Mouse (Mus musculus) neural tube, embryonic 14.5 days (tissue): Measurements from ENCODE around the gene St3gal2. TPM values are rescaled to one million over a fixed set of nuclear protein-coding genes. Genes with fewer than 3 reads are reported as not detected.
"Not testable (repeated sequence)": the region's sequence is repeated elsewhere in the genome, so short reads cannot be mapped to it uniquely, and the experiment has no call there.

Experiments used
- ATAC-seq: fragments of 200-750 bp; cut with Nextera tagmentation; 2 replicates; pipeline ENCODE4 v1.8.0; 2017; ENCODE audit warnings: low read depth, mild to moderate bottlenecking, moderate TSS enrichment, moderate library complexity
- H3K27ac ChIP-seq: fragments of 300-500 bp; sonication (generic); 2 replicates; pipeline ENCODE4 v1.5.1; 2014; ENCODE audit warnings: low read depth, mild to moderate bottlenecking, control low read depth, low read length, moderate library complexity, mixed read lengths
- H3K27me3 ChIP-seq: fragments of 300-500 bp; sonication (generic); 2 replicates; pipeline ENCODE4 v1.6.1; 2014; ENCODE audit warnings: low read length; ENCODE audit not compliant: control insufficient read depth, insufficient read depth
- H3K36me3 ChIP-seq: fragments of 300-500 bp; sonication (generic); 2 replicates; pipeline ENCODE4 v1.6.1; 2014; ENCODE audit warnings: low read length, mixed read lengths; ENCODE audit not compliant: control insufficient read depth, insufficient read depth
- H3K4me1 ChIP-seq: fragments of 300-500 bp; sonication (generic); 2 replicates; pipeline ENCODE4 v1.6.1; 2014; ENCODE audit warnings: low read length; ENCODE audit not compliant: control insufficient read depth, insufficient read depth
- H3K4me2 ChIP-seq: fragments of 300-500 bp; sonication (generic); 2 replicates; pipeline ENCODE4 v1.6.1; 2014; ENCODE audit warnings: mild to moderate bottlenecking, low read depth, low read length, control low read depth
- H3K4me3 ChIP-seq: fragments of 300-500 bp; sonication (generic); 2 replicates; pipeline ENCODE4 v1.5.1; 2014; ENCODE audit warnings: low read depth, low read length, control low read depth, mixed read lengths
- H3K9ac ChIP-seq: fragments of 300-500 bp; sonication (generic); replicated peaks from 2 replicates; pipeline ENCODE4 v1.6.1; 2014; ENCODE audit warnings: low read depth, mild to moderate bottlenecking, control low read depth, low read length, mixed read lengths
- H3K9me3 ChIP-seq: fragments of 300-500 bp; sonication (generic); 2 replicates; pipeline ENCODE4 v1.6.1; 2016; ENCODE audit warnings: low read length; ENCODE audit not compliant: control insufficient read depth
- WGBS: fragments of 180-500 bp; shearing (Covaris S2); extraction: QIAGEN DNeasy Blood & Tissue Kit; methylation state at CpG from one replicate; pipeline ENCODE4 v1.1.7; 2014; 5-methylcytosine and 5-hydroxymethylcytosine counted together
- polyA plus RNA-seq: library from polyadenylated mRNA; unstranded; fragments of >200 nt; fragmentation: Nextera tagmentation; extraction: Ambion mirVana; gene quantifications from 2 replicates; pipeline ENCODE4 v1.2.1, GENCODE M21; 2014

St3gal2 gene
- polyA plus RNA-seq, 1 experiment from 2014 or later = 12.7 TPM

DNA sequence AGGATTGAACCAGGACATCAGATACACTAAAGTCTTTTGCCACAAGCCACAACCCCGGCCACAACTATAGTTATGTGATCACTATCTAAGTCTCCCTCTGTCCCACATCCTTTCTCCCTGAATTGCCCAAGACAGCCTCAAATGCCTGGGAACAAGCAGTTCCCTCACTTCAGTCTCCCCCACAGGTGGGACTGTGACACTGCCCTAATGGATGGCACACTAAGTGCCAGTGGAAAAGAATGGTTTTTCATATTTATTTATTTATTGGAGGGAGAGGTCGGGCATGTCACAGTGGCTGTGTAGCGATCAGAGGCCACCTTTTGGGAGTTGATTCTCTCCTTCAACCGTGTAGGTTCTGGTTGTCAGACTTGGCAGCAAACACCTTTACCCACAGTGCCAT lies 26.0 kb downstream of the St3gal2 start:
- peaks cover 8% of the 10 kb centered on the region; the same call in 1 of the 2 replicates for H3K4me1 ChIP-seq
- no peaks in the 10 kb centered on the region for H3K27me3 ChIP-seq

DNA sequence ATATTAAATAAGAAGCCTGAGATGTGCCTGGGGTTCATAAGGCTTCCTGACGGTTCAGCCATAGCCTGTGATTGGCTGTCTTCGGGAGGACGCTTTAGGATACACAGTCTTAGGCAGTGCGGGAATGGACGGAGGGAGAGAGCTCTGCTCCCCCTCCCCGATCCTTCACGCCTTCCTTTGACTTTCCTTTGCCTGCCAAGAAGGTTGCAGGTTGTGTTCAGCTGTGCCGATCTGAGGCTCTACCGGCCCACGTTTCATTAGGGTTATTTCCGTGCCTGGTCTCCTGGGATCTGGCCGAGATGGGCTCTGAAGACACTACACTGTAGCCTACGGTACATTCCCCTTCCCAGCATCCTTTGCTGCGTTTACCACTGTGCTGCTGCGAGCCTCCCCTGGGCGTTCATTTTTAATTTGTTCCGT lies 30.4 kb downstream of the St3gal2 start:
- no peaks in the 10 kb centered on the region; the same call in 1 of the 2 replicates for H3K36me3 ChIP-seq
- 53% methylated on average over 17 of the region's 17 CpGs for WGBS
- H3K4me2 ChIP-seq = peak overlapping the region; percentile 24; the same call in 1 of the 2 replicates

More for the DNA sequence above, 26.0 kb downstream of the St3gal2 start:
- Histone ChIP-seq H3K36me3 (no peaks in the 10 kb centered on the region), H3K9me3 (no peaks in the 10 kb centered on the region), H3K27ac (no peak overlapping the region), H3K9ac (no peak overlapping the region), H3K4me3 (no peak overlapping the region), H3K4me2 (no peak overlapping the region)
- WGBS = 82% methylated on average over 4 of the region's 4 CpGs
- no peak for ATAC-seq

DNA sequence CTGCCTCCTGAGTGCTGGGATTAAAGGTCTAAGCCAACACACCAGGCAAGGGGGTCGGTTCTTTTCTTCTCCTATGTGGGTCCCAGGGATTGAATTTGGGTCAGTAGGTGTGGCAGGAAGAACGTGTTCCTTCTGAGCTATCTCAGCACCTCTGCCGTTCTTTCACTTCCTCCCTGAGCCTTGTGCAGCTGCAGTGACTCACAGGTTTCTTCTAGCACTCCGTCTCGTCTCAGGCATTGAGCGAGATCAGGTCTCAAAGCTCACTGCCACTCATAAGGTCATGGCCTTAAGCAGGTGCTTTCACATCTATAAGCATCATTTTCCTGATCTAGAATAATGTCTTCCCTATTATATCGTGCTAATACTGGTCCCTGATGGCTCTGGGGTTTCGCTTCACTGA lies 35.1 kb downstream of the St3gal2 start:
- no peaks in the 10 kb centered on the region; the same call in none of the 2 replicates for H3K36me3 ChIP-seq
- H3K4me1 ChIP-seq = no peaks in the 10 kb centered on the region
- H3K9me3 ChIP-seq = no peaks in the 10 kb centered on the region
- H3K27me3 ChIP-seq = no peaks in the 10 kb centered on the region
- WGBS = 71% methylated on average over 8 of the region's 8 CpGs
- no peak overlapping the region for H3K27ac ChIP-seq
- no peak overlapping the region for H3K9ac ChIP-seq
- H3K4me2 ChIP-seq = no peak overlapping the region
- H3K4me3 ChIP-seq = no peak overlapping the region
- ATAC-seq = no peak

More for the DNA sequence above, 30.4 kb downstream of the St3gal2 start:
- Histone ChIP-seq H3K27ac (peak overlapping the region; percentile 57), H3K4me3 (no peak overlapping the region), H3K9me3 (no peaks in the 10 kb centered on the region), H3K27me3 (no peaks in the 10 kb centered on the region), H3K4me1 (no peaks in the 10 kb centered on the region), H3K9ac (no peak overlapping the region)
- peak; percentile 76 for ATAC-seq

DNA sequence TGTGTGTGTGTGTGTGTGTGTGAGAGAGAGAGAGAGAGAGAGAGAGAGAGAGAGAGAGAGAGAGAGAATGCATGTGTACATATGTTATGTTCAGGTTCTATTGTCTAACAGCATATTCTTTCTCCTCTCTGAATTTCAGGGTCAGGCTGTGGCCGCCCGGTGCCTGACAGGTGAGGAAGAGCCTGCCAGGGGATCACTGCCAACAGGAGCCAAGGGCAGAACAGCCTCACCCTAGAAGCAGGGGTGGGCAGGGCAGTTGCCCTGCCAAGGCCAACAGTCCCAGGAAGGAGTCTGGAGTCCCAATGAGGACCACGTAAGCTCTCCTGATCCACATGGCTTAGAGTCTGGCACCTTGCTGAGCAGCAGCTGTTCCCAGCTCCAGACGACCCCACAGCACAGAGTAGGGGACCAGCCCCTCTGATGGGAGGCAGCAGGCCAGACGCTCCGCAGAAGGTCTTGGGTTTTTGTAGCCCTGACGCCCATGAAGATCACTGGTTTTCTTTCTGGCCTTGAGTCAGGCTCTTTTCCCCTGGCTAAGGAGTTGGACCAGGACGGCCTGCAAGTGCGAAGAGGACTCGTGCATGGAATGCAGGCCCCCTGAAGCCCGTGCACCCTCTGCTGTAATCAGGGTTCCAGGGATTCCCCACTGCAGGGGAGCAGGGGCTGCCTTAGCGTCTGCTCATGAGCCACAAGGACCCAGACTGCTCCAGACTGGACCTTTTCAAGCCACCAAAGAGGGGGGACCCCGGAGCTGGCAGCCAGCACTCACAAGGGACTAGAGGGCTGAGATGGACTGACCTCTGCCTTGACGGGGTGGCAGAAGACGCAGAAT lies 37.1 kb downstream of the St3gal2 start:
- Histone ChIP-seq H3K9ac (no peak overlapping the region), H3K27ac (0 out of 2 replicates have a peak overlapping the region, but pooled peaks have one; percentile 39)

DNA sequence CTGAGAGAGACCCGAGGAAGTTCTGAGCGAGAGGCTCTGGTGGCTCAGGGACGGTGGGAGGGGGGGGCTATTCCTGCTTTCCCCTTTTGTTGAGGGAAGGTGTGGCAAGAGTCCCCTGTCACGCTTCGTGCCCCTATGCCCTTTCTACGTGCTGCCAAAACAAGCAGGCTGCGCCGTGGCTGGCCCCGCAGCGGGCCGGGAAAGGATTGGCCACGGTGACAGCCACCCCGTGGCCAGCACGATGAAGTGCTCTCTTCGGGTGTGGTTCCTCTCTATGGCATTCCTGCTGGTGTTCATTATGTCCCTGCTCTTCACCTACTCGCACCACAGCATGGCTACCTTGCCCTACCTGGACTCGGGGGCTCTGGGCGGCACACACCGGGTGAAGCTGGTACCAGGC lies 37.7 kb downstream of the St3gal2 start:
- peaks cover 9% of the 10 kb centered on the region for H3K36me3 ChIP-seq
- H3K27me3 ChIP-seq = no peaks in the 10 kb centered on the region
- ATAC-seq = no peak
- no peak overlapping the region for H3K4me3 ChIP-seq
- no peak overlapping the region for H3K4me2 ChIP-seq
- H3K9ac ChIP-seq = no peak overlapping the region
- H3K9me3 ChIP-seq = no peaks in the 10 kb centered on the region
- no peak overlapping the region for H3K27ac ChIP-seq
- WGBS = 91% methylated on average over 19 of the region's 19 CpGs
- H3K4me1 ChIP-seq = no peaks in the 10 kb centered on the region

More for the DNA sequence above, 37.1 kb downstream of the St3gal2 start:
- no peaks in the 10 kb centered on the region for H3K9me3 ChIP-seq
- no peaks in the 10 kb centered on the region for H3K27me3 ChIP-seq
- H3K4me2 ChIP-seq = no peak overlapping the region
- no peak for ATAC-seq
- peaks cover 4% of the 10 kb centered on the region for H3K36me3 ChIP-seq
- H3K4me1 ChIP-seq = no peaks in the 10 kb centered on the region
- H3K4me3 ChIP-seq = no peak overlapping the region
- 80% methylated on average over 15 of the region's 15 CpGs for WGBS

DNA sequence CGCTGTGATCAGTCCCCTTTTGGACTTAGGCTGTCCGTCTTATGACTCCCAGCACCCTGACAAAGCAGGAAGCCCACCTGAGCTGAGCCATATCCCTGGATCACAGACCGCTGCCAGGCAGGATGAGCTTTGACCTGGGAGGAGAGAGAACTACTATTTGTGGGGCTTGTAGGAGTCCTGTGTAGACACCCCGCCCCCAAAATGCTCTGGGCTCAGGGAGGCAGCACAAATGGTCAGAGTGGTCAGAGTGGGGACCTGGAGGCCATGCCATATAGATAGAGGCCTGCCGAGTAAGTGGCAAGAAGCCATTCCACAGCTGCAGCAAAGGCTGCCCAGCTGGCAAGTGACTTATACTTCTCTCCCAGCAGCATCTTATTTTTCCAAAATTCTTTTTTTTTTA lies 38.4 kb downstream of the St3gal2 start:
- Histone ChIP-seq H3K36me3 (peaks cover 13% of the 10 kb centered on the region), H3K4me3 (no peak overlapping the region), H3K4me1 (no peaks in the 10 kb centered on the region), H3K27ac (no peak overlapping the region), H3K9ac (no peak overlapping the region), H3K9me3 (no peaks in the 10 kb centered on the region), H3K4me2 (no peak overlapping the region), H3K27me3 (no peaks in the 10 kb centered on the region)
- WGBS = 87% methylated on average over 5 of the region's 5 CpGs
- no peak for ATAC-seq

DNA sequence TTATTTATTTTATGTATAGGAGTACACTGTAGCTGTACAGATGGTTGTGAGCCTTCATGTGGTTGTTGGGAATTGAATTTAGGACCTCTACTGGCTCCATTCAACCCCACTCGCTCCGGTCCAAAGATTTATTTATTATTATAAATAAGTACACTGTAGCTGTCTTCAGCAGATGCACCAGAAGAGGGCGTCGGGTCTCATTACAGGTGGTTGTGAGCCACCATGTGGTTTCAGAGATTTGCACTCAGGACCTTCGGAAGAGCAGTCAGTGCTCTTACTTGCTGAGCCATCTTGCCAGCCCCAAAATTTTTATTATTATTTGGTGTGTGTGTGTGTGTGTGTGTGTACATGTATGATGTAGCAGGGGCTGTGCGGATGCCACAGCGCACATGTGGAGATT lies 38.8 kb downstream of the St3gal2 start:
- not testable (repeated sequence) for H3K4me2 ChIP-seq, H3K4me3 ChIP-seq, H3K27me3 ChIP-seq, H3K9ac ChIP-seq, H3K4me1 ChIP-seq, ATAC-seq, H3K9me3 ChIP-seq, H3K27ac ChIP-seq
- WGBS = 94% methylated on average over 7 of the region's 7 CpGs
- H3K36me3 ChIP-seq = peaks cover 13% of the 10 kb centered on the region

DNA sequence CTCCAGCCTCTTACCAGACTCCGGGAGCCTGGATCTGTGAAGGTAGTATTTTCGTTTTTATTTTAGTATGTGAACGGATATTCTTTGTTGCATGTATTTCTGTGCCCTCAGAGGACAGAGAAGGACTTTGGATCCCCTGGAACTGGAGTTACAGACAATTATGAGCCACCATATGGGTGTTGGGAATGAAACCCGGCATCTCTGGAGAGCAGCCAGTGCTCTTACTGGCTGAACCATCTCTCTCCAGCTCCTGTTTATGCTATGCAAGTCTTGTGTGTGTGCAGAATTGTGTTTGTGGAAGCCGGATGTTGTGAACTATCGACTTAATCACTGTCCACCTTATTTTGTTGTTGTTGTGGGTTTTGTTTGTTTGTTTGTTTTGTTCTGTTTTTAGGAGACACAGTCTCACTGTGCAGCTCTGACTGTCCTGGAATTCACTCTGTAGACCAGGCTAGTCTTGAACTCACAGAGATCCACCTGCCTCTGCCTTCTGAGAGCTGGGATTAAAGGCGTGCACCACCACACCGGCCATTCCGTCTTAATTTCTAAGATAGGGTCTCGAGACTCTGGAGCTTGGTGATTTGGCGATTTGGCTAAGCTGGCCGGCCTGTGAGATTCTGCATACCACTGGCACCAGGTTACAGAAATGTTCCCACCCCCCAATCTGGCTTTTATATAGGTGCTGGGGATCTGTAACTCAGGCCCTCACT lies 39.5 kb downstream of the St3gal2 start:
- Histone ChIP-seq H3K27ac (no peak overlapping the region), H3K36me3 (peaks cover 13% of the 10 kb centered on the region)
- no peak for ATAC-seq

DNA sequence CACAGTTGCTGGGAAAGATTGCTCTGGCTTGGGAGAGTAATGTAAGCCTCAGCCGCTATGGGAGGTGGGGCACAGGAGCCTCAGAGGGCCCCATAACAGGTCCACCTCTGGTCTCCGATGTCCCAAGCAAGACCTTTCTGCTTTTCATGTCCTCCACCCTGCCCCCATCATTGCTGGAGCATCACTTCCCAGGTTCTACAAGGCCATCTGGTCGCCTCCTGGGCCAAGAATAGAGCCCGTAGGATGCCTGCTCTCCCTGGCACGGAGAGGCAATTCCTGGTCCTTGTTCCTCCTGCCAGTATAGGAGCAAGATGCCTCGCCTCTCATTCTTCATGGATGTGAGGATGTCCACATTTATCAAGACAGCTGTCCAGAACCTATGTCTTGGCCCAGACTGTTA lies 40.2 kb downstream of the St3gal2 start:
- H3K36me3 ChIP-seq = peaks cover 15% of the 10 kb centered on the region
- H3K9me3 ChIP-seq = no peaks in the 10 kb centered on the region
- H3K27me3 ChIP-seq = no peaks in the 10 kb centered on the region
- 91% methylated on average over 6 of the region's 6 CpGs for WGBS
- H3K4me1 ChIP-seq = no peaks in the 10 kb centered on the region
- H3K27ac ChIP-seq = no peak overlapping the region
- H3K9ac ChIP-seq = no peak overlapping the region
- no peak for ATAC-seq
- H3K4me2 ChIP-seq = no peak overlapping the region
- H3K4me3 ChIP-seq = no peak overlapping the region

More for the DNA sequence above, 39.5 kb downstream of the St3gal2 start:
- Histone ChIP-seq H3K27me3 (no peaks in the 10 kb centered on the region), H3K4me3 (no peak overlapping the region), H3K9me3 (no peaks in the 10 kb centered on the region), H3K4me2 (no peak overlapping the region), H3K9ac (no peak overlapping the region), H3K4me1 (no peaks in the 10 kb centered on the region)
- 96% methylated on average over 12 of the region's 12 CpGs for WGBS
